Comparison of ENCODE assay signal across 18 mouse cellular contexts in genomic region chr14:26812734-26813133, GRCm38 (mm10).
A peak's percentile ranks its signal among the peaks of the same experiment; 100 is the strongest.
DNase-seq lines count a peak whose midpoint lies in the region; ATAC-seq and TF ChIP-seq lines count a peak whose summit lies in the region.
"Had no signal": no experiment of that assay in that cellular context is flagged by ENCODE, and none has a peak within 500 bp of the region (broad histone marks: within the 10 kb centered on the region; RNA-seq: fewer than 3 reads in every experiment).

No protein-coding gene starts in this region.

- H3K27me3 ChIP-seq in liver, adult 2 months (ENCODE audit: control insufficient read depth, insufficient read depth, low read length) = no peaks in the 10 kb centered on the region
- no peaks in the 10 kb centered on the region for H3K27me3 ChIP-seq in liver, embryonic 11.5 days (replicated peaks; ENCODE audit: control insufficient read depth, insufficient read depth, low read length)
- H3K27me3 ChIP-seq: forebrain, embryonic 13.5 days; heart, embryonic 12.5 days; hindbrain, embryonic 15.5 days had no signal

- TF ChIP-seq POLR2A in liver, adult 2 months (IDR thresholded peaks at IDR 0.05; ENCODE audit: extremely low read depth, insufficient read depth, low read length) = no peak

- H3K4me2 ChIP-seq in liver, embryonic 11.5 days = no peak overlapping the region
- H3K4me2 ChIP-seq: forebrain, embryonic 13.5 days; heart, embryonic 12.5 days; hindbrain, embryonic 15.5 days had no signal

- H3K36me3 ChIP-seq in liver, adult 2 months (ENCODE audit: control insufficient read depth, insufficient read depth, low read length) = no peaks in the 10 kb centered on the region
- H3K36me3 ChIP-seq in liver, embryonic 11.5 days (ENCODE audit: control insufficient read depth, insufficient read depth, low read length) = no peaks in the 10 kb centered on the region
- H3K36me3 ChIP-seq: embryonic facial prominence, embryonic 10.5 days; heart, embryonic 12.5 days; hindbrain, embryonic 10.5 days; hindbrain, embryonic 15.5 days had no signal

- no peak overlapping the region for H3K27ac ChIP-seq in liver, adult 2 months (replicated peaks; ENCODE audit: insufficient read depth, low read depth, low read length)
- H3K27ac ChIP-seq in liver, embryonic 11.5 days (ENCODE audit: low read depth, low read length) = no peak overlapping the region
- H3K27ac ChIP-seq: embryonic facial prominence, embryonic 10.5 days; forebrain, embryonic 13.5 days; hindbrain, embryonic 10.5 days; hindbrain, embryonic 15.5 days had no signal

- H3K79me2 ChIP-seq in liver, adult 2 months (ENCODE audit: control insufficient read depth, insufficient read depth, low read length) = no peaks in the 10 kb centered on the region

- no peak for TF ChIP-seq CTCF in liver, adult 2 months (IDR thresholded peaks at IDR 0.05; ENCODE audit: low read depth, low read length)

- WGBS in liver, adult 2 months = 75% methylated on average over 11 of the region's 11 CpGs
- 86% methylated on average over 11 of the region's 11 CpGs for WGBS in liver, embryonic 11.5 days

- H3K4me1 ChIP-seq in liver, adult 2 months (ENCODE audit: control insufficient read depth, insufficient read depth, low read length) = no peaks in the 10 kb centered on the region
- no peaks in the 10 kb centered on the region for H3K4me1 ChIP-seq in liver, embryonic 11.5 days (replicated peaks; ENCODE audit: control insufficient read depth, insufficient read depth, low read length)
- H3K4me1 ChIP-seq: embryonic facial prominence, embryonic 10.5 days; forebrain, embryonic 13.5 days; heart, embryonic 12.5 days; hindbrain, embryonic 10.5 days; hindbrain, embryonic 15.5 days had no signal

- no peak overlapping the region for H3K4me3 ChIP-seq in liver, adult 2 months (ENCODE audit: insufficient read depth, low read depth, low read length)
- H3K4me3 ChIP-seq in liver, embryonic 11.5 days (ENCODE audit: low read depth, low read length) = no peak overlapping the region
- H3K4me3 ChIP-seq: embryonic facial prominence, embryonic 10.5 days; forebrain, embryonic 13.5 days; heart, embryonic 12.5 days; hindbrain, embryonic 10.5 days; hindbrain, embryonic 15.5 days had no signal

- no peaks in the 10 kb centered on the region for H3K9me3 ChIP-seq in liver, embryonic 11.5 days (ENCODE audit: control insufficient read depth, low read length)
- H3K9me3 ChIP-seq: embryonic facial prominence, embryonic 10.5 days; forebrain, embryonic 13.5 days; hindbrain, embryonic 10.5 days; hindbrain, embryonic 15.5 days had no signal

- DNase-seq in cerebellum, postnatal 36 days = peak; percentile 6 to 7
- DNase-seq in cerebellum, adult 9-10 months = no peak
- DNase-seq in kidney, postnatal 14 days = peak; percentile 6
- DNase-seq in kidney, adult 18-20 months = no peak
- DNase-seq in liver, adult 2 months (ENCODE audit: extremely low read depth, low read depth, low spot score) = peak; percentile 2
- DNase-seq in liver, embryonic 11.5 days (ENCODE audit: low spot score) = no peak
- peak; percentile 28 for DNase-seq in testis, postnatal 14 days (ENCODE audit: low spot score)
- DNase-seq in heart, adult 11 months = no peak
- DNase-seq: adrenal gland, adult 2 months; adrenal gland, postnatal 25 days; cerebellum, adult 9-11 months; forebrain, postnatal 0 days; gastrocnemius, postnatal 14 days had no signal

- no peak overlapping the region for H3K9ac ChIP-seq in liver, adult 2 months (ENCODE audit: low read depth, low read length)
- H3K9ac ChIP-seq in liver, embryonic 11.5 days (ENCODE audit: low read depth, low read length) = no peak overlapping the region
- H3K9ac ChIP-seq: forebrain, embryonic 13.5 days; forebrain, postnatal 0 days; heart, embryonic 12.5 days; hindbrain, embryonic 15.5 days had no signal

- ATAC-seq in liver, embryonic 11.5 days (replicated peaks; ENCODE audit: low FRiP score) = no peak
- ATAC-seq: forebrain, embryonic 13.5 days; forebrain, postnatal 0 days had no signal

Comparison
In these comparisons a context has a peak if more than half of its experiments do, and no peak if none do; other contexts are left out.
1. DNase-seq: peak in cerebellum, postnatal 36 days (2 of 2), kidney, postnatal 14 days (single experiment), liver, adult 2 months (single experiment) and testis, postnatal 14 days (single experiment); none in cerebellum, adult 9-10 months (single experiment), kidney, adult 18-20 months (single experiment), liver, embryonic 11.5 days (single experiment) and heart, adult 11 months (single experiment).